Mouse (Mus musculus): Measurements from ENCODE around the gene Phrf1.

Phrf1 gene

DNA sequence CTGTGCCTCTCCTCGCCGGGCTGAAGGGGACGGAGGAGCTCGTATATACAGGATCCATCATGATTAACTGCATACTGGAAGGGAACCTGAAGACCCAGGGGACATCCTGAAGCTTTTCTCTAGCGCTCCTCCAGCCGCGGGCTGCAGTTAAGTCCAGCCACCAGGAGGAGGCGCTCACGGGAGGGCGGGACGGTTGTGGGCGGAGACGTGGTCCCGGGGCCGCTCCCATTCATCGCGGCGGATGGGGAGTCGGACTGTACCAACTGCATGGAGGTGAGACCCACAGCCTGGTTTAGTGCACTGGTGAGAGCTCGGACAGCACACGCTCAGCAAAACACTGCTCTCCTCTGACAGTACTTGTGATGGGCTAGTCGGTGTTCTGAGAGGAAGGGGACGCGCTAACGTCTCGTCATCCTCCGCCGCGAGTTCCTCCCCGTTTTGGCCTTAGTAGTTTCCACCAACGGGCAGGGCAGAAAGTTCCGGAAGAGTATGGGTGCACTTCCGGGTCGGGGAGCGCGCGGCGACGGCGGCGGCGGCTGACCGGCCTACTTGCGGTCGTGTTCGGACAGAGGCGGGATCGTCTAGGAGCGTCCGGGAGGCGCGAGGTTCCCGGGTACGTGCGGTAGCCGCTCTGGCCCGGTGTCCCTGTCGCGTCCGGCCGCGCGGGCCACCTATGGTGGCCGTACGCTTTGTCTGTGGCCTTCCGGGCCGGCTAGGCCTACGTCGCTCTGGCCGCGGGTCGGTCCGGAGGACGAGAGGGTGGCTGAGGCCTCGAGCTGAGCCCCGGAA is at the start of gene Phrf1:
TSS of gene Phrf1 (plus strand) at position 506 of the 789 bp plus-strand sequence.
- peak; percentile 92 for DNase-seq (ENCODE audit: low read depth, low spot score)

DNA sequence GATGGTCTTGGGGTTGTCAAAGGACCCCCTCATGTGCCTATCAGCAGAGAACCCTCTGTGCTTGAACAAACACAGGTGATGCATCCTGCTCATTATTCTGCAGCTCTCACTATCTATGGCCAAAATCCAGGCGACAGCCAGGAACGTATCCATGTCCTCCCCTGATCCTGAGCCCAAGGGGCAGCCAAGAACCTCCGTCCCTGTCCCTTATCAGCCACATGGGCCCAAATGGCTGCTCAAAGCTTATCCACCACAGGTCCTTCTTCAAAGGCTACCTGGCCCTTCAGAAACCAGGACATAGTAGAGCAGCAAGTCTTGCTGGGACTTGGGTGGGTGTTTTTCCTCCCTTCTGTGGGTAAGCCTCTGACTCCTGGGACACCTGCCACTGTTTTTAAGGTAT is 40.4 kb upstream of the Phrf1 start:
- DNase-seq (ENCODE audit: low read depth, low spot score): no peak

DNA sequence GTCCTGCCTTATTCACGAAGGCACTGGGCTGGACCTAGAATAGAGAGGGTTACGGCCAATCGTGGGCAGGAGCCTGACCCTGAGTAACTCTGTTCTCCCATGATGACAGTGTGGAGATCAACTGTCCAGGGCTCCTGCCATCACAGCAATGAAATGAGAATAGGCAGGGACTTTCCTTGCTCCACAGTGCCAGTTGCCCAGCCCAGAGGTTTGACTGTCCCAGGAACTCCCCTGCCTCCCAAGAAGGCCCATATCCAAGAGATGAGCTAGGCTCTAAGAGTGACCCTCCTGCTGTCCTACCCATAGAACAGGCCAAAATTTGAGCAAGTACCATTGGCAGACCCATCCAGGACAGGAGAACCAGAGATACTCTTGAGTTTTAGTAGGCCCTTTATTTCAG is 39.9 kb upstream of the Phrf1 start:
- no peak for DNase-seq (ENCODE audit: low read depth, low spot score)

DNA sequence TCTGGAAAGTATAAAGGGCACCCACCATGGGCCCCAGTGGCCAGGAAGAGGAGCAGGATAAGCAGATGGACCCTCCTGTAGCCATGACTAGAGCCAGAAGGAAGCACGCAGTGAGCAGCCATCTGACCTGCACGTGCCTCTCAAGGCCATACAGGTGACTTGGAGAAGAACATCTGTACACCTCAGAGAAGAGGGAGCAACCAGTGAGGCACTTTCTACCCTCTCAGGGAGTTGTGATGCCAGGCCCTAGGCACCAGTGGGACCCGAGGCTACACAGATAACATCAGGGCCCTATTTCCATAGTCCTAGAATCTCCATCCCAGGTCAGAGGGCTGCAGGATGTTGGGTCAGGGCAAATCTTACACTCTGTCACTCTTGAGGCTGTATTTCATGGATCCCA is 38.4 kb upstream of the Phrf1 start:
- DNase-seq (ENCODE audit: low read depth, low spot score): no peak

DNA sequence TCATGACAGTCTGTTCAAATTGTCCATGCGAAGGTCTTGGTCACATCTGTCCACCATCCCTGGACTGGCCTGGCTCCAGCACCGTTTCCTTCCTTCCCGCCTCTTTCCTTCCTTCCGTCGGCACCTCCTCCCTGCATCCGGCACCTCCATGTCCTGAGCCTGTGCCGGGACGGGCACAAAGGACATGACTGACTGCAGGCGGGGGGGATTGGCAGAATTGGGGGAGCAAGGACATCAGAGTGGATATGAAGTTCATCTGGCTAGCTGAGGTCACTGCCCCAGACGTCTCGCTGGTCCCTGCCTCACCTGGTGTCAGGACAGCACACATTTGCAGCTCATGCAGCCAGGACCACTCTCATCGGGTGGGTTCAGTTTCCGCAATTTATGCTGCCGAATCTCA is 37.5 kb upstream of the Phrf1 start:
- DNase-seq (ENCODE audit: low read depth, low spot score): no peak

DNA sequence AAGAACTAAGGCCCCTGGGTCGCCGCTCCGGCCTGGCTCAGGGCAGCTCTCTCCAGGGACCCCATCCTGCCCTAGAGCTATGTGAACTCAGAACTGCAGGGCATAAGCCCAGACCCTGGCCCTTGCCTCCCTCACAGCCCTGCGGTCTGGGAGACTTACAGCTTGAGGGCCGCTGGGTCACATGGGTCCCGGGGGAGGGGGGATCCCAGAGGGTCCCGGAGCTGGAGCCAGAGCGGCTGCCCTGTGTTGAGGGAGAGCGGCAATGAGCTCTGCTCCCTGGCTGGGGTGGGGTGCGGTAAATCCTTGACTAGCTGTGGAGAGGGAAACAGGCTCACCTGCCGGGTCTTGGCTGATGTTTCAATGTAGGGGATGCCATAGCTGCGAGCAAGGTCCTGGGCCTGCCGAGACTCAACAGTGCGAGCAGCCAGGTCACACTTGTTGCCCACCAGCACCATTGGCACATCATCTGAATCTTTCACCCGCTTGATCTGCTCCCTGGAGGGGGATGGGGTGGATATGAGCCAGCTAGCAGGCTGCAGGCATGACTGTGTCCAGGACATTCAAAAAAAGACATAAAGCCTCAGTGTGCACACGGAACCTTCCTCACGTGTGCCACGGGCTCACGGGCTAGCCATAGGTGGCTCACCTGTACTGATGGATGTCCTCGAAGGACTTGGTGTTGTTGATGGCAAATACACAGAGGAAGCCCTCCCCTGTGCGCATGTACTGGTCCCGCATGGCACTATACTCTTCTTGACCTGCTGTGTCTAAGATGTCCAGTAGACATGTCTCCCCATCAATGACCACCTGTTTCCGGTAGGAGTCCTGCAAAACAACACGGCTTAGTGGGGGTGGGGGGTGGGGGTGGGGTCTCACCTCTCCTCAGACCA is 36.5 kb upstream of the Phrf1 start:
- no peak for DNase-seq (ENCODE audit: low read depth, low spot score)

DNA sequence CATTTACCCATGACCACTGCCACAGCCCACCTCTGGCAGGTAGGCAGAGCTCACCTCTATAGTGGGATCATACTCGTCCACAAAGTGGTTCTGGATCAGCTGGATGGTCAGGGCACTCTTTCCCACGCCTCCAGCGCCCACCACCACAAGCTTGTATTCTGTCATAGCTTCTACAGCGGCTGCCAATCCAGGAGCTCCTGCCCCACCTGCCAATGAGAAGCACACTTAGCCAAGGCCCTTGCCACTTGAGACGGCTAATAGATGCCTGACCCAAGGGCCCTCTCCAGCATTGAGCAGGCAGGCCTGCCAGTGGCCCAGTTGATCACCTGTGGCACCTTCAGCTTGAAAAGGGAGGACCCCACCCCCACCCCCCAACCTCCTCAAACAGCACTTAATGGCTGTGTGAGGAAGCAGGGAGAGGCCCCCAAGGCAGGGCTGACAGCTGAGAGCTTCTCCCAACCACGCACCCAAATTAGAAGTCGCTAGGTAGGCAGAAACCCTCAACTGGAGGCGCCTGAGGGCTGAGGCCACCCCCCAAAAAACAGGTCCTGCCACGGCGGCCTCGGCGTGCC is 35.7 kb upstream of the Phrf1 start:
- peak; percentile 39 for DNase-seq (ENCODE audit: low read depth, low spot score)

DNA sequence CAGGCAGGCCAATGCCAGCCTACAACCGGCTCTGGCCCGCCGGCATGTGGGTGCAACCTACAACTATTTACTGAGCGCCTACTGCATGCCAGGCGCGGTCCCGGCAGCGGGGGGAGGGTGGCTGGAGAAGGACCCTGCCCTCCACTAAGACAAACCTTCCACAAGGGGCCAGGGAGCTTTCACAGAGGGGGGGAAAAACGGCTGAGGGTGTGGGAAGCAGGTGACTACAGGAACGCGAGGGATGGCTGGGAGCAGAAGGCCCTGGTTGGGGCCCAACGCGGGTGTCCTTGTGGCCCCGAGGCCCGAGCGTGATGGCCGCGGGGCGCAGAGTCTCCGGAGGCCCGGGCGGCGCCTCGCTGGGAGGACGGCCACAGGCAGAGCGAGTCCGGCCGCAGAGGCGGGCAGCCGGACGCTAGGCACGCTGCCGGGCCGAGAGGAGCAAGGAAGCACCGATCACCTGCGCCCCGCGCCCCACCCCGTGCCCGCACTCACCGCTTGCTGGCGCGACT is 35.2 kb upstream of the Phrf1 start:
- peak; percentile 80 for DNase-seq (ENCODE audit: low read depth, low spot score)

DNA sequence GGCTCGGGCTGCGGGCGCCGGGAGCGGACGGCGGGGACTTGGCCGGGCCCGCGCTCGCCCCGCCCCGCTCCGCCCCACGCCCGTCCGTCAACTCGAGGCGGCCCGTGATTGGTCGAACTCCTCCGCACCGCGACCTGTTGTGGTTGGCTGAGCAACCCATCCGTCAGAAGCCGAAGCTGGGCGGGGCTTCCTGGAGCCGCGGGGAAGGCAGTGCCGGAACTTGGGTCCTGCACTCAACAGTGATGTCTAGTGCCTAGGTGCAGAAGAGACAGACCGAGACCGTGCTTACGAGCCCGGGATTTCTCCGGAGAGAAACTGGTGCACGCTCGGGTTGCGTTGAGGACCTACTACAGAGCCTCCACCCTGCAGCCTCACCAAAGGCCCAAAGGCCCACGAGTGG is 34.6 kb upstream of the Phrf1 start, which contains the start of the genes Hras and Lrrc56:
TSS of gene Hras (minus strand) at position 58 of the 400 bp plus-strand sequence.
TSS of gene Lrrc56 (plus strand) at position 210 of the 400 bp plus-strand sequence.
- DNase-seq (ENCODE audit: low read depth, low spot score): peak; percentile 98

DNA sequence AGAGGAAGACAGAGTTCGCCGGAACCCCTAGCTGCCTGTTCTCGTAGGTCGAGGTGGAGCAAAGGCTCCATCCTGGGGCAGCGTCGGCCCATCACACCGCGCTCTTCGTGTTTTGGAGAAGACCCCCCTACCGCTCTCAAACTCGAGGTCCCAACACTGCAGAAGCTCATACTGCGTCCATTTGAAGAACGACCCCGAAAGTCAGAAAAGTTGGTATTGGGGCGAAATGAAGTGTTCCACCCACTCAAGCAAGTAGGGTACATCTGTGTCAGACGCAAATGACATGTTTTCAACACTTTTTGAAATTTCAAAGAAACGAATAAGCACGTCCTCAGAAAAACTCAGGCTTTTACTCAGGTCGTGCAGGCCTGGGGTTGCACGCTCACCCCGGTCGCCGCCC is 34.2 kb upstream of the Phrf1 start:
- DNase-seq (ENCODE audit: low read depth, low spot score): no peak

DNA sequence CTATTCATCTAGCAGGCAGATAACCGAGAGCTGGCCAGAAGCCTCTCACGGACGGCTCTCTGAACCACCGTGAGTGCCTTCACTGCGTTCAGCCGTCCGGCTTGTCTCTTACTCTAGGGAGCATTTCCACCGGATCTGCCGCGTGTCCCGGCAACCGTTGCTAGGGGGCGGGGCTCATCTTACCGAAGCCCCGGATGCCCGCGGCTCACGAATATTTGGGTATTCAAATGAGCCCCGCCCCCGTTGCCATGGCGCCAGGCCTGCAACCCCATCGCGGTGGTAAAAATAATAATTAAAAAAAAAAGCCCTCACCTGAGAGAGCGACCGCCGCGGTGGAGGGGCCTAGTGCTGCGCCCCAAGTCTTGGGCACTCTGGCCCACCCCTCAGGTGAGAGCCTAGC is 33.8 kb upstream of the Phrf1 start:
- DNase-seq (ENCODE audit: low read depth, low spot score): peak; percentile 95

DNA sequence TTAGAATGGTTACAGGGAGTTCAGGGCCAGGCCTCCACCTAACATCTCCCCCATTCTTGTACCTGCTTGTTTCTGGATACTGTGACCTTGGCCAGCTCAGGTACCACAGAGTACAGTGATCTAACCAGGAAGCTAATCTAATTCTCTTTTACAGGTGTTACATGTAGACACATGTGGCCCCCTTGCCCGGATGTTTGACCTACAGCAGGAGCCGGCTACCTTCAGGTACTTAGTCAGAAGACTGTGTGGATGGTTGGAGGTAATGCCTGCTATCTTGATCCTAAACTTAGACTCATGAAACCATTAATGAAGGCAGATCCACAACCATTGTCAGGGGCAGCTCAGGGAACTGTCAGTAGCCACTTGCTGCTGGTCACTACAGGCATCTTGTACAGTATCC is 32.8 kb upstream of the Phrf1 start:
- no peak for DNase-seq (ENCODE audit: low read depth, low spot score)

DNA sequence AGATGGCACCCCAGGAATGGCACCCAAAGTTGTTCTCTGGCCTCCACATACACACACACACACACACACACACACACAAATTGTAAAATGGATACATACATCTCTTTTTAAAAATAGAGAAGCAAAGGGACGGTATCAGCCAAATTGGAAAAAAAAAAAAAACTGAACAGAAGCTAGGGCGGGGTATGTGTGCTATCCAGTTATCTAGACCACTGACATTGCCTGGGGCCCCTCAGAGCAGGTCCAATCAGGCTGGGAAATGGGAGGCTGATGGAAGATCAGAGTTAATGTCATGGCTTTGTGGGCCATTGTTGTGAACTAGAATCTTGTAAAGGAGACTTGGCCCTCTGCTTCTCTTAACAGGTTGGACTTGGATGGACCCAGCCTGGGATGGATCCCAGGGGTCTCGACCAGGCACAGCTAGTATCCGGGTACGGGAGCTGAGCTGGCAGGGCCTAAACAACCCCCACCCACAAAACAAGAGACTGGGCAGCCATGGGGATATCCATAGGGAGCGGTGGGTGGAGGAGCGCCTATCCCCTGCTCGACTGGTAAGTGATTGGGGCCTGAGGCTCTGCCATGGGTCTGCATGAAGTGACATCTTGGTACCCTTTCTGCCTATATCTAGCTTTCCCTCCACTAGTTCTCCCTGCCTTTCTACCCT is 31.8 kb upstream of the Phrf1 start:
- no peak for DNase-seq (ENCODE audit: low read depth, low spot score)

DNA sequence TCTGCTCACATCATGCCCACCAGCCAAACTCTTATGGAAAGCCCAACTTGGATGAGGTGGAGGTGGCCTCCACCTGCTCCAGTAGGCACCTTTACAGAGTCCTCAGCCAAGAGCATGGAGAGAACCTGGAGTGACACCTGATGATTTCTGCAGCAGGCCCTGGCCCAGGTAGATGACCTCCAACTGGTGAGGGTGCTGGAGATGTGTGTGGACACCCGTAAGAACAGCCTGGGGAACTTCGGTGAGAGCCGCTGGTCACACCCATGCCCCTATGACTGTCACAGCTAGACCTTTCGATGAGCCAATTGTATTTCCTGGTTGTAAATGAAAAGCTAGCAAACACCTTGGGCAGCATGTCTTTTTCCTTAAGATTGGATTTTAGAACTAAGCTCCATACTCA is 30.5 kb upstream of the Phrf1 start:
- no peak for DNase-seq (ENCODE audit: low read depth, low spot score)

DNA sequence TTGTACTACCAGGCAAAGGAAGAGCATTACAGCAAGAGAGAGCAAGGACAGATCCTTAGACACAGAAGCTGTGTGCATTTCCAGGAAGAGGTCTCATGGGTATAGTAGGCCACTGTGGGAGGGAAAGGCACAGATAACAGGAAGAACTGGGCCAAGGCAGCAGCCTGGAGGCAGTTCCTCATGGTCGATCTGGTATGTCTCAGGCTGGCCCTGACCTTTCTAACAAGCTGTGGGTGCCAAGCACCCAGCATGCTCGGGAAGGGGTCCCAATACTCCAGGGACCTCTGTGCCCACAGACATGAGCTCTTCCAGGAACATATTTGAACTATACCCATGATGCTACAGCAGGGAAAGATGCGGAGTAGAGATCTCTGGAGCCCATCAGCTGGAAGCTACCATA is 24.0 kb upstream of the Phrf1 start:
- no peak for DNase-seq (ENCODE audit: low read depth, low spot score)

DNA sequence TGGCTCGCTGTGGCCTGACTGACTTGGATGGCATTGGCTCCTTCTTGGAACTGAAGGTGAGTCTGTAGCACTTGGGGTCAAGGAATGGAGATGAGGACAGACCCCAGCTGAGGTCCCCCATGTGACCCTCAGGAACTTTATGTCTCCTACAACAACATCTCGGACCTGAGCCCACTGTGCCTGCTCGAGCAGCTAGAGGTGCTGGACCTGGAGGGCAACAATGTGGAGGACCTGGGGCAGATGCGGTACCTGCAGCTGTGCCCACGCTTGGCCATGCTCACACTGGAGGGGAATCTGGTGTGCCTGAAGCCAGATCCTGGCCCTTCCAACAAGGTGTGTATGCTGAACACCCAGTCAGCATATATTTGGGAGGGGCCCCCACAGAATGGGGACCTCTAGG is 23.1 kb upstream of the Phrf1 start:
- no peak for DNase-seq (ENCODE audit: low read depth, low spot score)

DNA sequence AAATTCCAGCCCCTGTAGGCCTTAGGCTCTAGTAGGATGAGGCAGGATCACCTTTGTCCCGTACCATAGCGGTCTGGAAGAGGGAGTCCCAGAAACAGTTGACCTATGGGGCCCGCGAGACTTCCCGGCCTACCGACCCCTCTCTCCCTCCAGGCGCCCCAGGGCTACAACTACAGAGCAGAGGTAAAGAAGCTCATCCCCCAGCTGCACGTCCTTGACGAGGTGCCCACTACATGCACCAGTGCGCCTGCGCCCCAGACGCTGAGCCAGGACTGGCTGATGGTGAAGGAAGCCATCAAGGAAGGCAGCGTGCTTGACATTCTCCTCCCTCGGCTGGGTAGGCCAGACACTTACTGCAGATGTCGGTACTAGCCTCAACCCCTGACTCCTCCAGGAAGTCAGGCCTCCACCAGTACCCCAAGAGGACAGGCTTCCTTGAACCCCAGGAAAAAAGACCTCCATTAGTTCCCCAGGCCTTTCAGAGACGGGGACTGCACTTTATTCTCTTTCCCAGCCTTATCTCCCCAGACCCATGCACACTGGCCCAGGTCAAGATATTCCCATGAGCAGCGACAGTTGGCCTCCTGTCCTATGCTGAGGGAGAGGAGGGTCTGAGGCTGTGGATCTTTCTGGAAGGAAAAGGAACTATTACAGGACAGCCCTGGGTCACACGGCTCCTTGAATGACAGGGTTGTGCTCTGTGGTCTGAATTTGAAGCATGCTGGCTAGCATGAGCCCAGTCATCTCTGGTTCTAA is 22.2 kb upstream of the Phrf1 start:
- DNase-seq (ENCODE audit: low read depth, low spot score): no peak

DNA sequence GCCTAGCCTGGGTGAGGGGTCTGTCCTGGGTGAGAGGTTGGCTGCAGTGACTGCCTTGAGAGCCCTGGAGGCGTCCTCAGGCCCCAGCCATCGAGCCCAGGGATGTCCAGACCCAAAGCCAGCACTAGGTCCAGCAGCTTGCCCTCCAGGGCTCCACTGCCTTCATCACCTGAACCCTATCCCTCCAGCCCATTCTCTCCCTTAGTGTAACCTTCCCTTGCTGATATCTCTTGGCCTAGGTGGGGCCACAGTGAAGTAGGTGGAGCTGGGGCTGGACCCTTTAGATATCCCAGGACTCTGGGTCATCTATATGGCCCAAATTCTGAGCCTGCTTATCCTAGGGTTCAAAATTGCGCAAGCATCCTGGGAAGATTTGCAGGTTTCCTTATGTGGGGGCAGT is 19.1 kb upstream of the Phrf1 start:
- DNase-seq (ENCODE audit: low read depth, low spot score): no peak

DNA sequence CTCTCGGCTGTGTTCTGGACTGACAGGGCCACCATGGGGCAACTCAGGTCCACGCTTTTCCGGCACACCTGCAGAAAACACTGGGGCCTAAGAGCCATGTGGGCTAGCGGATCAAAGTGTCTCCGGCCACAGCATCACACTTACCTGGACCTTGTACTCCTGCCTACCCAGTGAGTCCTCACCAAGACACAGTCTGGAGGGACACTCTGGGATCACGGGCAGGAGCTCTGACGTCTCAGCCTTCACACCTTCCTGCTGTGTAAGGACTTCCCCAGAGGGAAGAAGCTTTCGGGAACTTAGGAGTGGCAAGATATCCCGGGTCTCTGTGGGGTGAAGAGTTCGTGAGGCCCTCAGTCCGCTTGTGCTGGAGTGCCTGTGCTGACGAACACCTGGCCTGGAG is 18.4 kb upstream of the Phrf1 start:
- DNase-seq (ENCODE audit: low read depth, low spot score): no peak

DNA sequence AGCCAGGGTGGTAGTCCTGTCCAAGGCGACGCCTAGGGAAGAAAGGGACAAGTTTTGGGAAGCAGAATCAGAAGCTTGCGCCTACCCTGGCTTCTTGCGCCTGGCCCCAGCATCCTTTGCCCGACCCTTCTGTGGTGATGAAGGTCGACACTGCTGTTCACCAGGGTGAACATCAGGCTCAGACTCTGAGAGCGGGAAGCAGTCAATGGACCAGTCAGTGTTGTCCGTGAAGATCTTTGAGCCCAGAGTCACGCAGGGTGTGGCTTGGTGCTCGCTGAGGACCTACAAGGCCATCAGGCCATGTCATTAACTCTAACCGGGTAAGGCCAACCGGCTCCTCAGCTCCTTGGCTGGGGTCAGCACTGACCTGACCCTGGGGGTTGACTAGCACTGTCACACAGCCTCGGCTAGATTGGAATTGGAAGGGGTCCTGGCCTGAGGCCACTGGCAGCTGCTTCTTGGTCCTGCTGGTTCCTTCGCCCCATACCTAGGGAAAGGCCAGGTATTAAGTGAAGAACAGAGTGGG is 17.9 kb upstream of the Phrf1 start:
- no peak for DNase-seq (ENCODE audit: low read depth, low spot score)

DNA sequence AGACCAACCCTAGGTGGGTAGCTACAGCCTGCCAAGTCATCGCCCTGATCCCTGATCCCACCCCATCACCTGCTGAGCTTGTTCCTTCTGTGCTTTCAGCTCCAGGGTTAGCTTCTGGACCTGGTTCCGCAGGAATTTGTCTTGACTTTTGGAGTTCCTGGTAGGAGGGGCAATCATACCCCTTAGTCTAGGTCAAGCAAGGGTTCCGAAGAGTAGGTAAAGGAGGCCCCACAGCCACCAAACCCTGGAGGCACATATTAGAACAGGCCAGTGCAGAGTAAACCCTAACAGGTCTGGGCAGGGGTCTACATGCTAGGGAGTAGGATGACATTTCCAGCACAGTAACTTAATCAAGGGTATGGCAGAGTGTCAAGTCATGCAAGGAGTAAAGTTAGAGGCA is 15.5 kb upstream of the Phrf1 start:
- peak; percentile 34 for DNase-seq (ENCODE audit: low read depth, low spot score)

Measured in R1 (cell line).